Mouse (Mus musculus) heart, adult 2 months (tissue): ENCODE measurements at regions not wholly inside any gene's neighbourhood (a gene's known extent, or its start where the extent isn't known, plus 50 kb on each side); places are given as distances from the start of the nearest gene placed in this dataset.

Source experiments
- DNase-seq, 2 experiments: peaks; one replicate each; pipeline ENCODE4 v3.0.0; 2021
- H3K27ac ChIP-seq: fragments of 200-600 bp; 2 replicates; pipeline ENCODE4 v1.8.1; 2022
- H3K27me3 ChIP-seq: fragments of 200-500 bp; 2 replicates; pipeline ENCODE4 v1.6.1; 2012; ENCODE audit warnings: mild to moderate bottlenecking, low read length, inconsistent platforms, mixed read lengths; ENCODE audit not compliant: control insufficient read depth, insufficient read depth
- H3K36me3 ChIP-seq: fragments of 200-500 bp; 2 replicates; pipeline ENCODE4 v1.6.1; 2012; ENCODE audit warnings: low read length, inconsistent platforms; ENCODE audit not compliant: control insufficient read depth, insufficient read depth
- H3K4me1 ChIP-seq: fragments of 200-500 bp; 2 replicates; pipeline ENCODE4 v1.6.1; 2011; ENCODE audit warnings: low read length; ENCODE audit not compliant: control insufficient read depth, insufficient read depth
- H3K4me3 ChIP-seq: fragments of 200-600 bp; 2 replicates; pipeline ENCODE4 v1.8.1; 2022
- H3K79me2 ChIP-seq: fragments of 200-500 bp; replicated peaks from 2 replicates; pipeline ENCODE4 v1.6.1; 2012; ENCODE audit warnings: mild to moderate bottlenecking, inconsistent platforms, low read length, moderate library complexity, mixed read lengths; ENCODE audit not compliant: control insufficient read depth, insufficient read depth
- H3K9ac ChIP-seq: fragments of 200-500 bp; 2 replicates; pipeline ENCODE4 v1.6.1; 2012; ENCODE audit warnings: low read depth, mild to moderate bottlenecking, control low read depth, inconsistent platforms, low read length, mixed read lengths
- CTCF ChIP-seq: fragments of 200-600 bp; IDR thresholded peaks from 2 replicates; pipeline ENCODE4 v1.8.1; 2022; ENCODE audit warnings: antibody characterized with exemption, mild to moderate bottlenecking, moderate library complexity
- EP300 ChIP-seq: fragments of 200-500 bp; IDR thresholded peaks from 2 replicates; pipeline ENCODE4 v1.6.1; 2011; ENCODE audit warnings: low read depth, low read length, control low read depth; ENCODE audit not compliant: insufficient read depth
- POLR2A ChIP-seq: fragments of 200-500 bp; IDR thresholded peaks from 2 replicates; pipeline ENCODE4 v1.6.1; 2011; ENCODE audit warnings: mild to moderate bottlenecking, low read depth, low read length, control low read depth; ENCODE audit not compliant: insufficient read depth
- WGBS: fragments of 180-500 bp; shearing (Covaris S2); methylation state at CpG from one replicate; pipeline ENCODE4 v1.1.7; 2018; 5-methylcytosine and 5-hydroxymethylcytosine counted together
- intact Hi-C: fragments of 180-260 bp; cut with DNase I; formaldehyde crosslinking; loops from one replicate; pipeline ENCODE4 v1.15.1; 2025

DNA sequence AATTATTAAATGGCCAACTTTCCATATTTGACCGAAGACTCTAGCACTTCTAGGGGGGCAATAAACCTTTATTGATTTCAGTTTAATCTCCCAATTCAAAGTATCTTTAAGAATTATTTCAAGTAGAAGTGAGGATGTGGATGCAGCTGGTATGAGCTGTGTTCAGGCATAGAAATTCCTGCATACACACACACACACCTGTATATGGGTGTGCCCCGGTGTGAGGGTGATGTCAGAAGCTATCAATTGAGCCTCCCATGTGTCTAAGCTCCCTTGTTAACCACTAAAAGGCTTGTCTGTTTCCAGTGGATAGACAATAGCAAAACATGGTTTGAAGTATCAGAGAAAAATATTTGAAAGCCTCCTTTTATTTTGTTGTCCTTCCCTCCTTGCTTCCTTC, 114.3 kb downstream of the Foxa2 start:
- no peak overlapping the region for H3K9ac ChIP-seq
- H3K27ac ChIP-seq: no peak overlapping the region
- H3K36me3 ChIP-seq: no peaks in the 10 kb centered on the region
- H3K27me3 ChIP-seq: no peaks in the 10 kb centered on the region
- no peaks in the 10 kb centered on the region for H3K79me2 ChIP-seq
- intact Hi-C loops: no loop called here
- TF ChIP-seq POLR2A (no peak), CTCF (no peak)
- no peak for DNase-seq
- no peaks in the 10 kb centered on the region for H3K4me1 ChIP-seq
- 77% methylated on average over 2 of the region's 2 CpGs for WGBS
- no peak overlapping the region for H3K4me3 ChIP-seq

DNA sequence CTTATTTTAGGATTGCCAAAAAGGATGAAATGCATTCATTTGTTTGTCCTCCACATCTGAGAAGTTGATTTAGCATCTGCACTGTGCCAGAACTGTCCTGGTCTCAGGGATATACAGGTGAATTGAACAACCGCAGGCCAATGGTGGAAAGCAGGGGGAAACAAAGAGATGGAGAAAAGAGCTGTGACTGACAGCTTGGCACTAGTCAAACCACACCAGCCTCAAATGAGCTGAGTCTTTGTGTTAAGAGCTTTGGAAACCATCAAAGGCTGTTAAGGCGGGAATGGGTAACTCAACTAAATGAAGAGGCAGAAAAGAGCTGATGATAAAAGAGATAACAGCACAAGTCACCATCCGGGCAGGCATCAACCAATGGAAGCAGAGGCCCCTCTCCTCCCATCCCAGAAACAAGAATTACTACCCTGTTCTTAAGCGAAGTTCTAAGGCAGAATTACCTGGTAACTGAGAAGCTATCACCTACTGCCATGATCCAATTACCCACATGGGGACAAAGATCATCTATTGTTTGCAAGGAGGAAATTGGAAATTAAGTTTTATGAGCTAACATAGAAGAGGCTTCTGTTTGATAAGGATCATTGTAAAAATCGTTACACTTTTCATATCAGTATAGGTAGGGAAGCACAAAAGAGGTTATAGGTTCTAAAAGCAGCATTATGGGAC, 117.6 kb downstream of the Foxa2 start:
- no peak for TF ChIP-seq EP300
- TF ChIP-seq CTCF: no peak
- TF ChIP-seq POLR2A: no peak
- WGBS: 55% methylated on average over 5 of the region's 5 CpGs
- Histone ChIP-seq H3K4me3 (no peak overlapping the region), H3K27ac (no peak overlapping the region), H3K9ac (no peak overlapping the region), H3K4me1 (no peaks in the 10 kb centered on the region), H3K27me3 (no peaks in the 10 kb centered on the region), H3K36me3 (no peaks in the 10 kb centered on the region), H3K79me2 (no peaks in the 10 kb centered on the region)
- intact Hi-C loops: no loop called here
- DNase-seq: no peak

DNA sequence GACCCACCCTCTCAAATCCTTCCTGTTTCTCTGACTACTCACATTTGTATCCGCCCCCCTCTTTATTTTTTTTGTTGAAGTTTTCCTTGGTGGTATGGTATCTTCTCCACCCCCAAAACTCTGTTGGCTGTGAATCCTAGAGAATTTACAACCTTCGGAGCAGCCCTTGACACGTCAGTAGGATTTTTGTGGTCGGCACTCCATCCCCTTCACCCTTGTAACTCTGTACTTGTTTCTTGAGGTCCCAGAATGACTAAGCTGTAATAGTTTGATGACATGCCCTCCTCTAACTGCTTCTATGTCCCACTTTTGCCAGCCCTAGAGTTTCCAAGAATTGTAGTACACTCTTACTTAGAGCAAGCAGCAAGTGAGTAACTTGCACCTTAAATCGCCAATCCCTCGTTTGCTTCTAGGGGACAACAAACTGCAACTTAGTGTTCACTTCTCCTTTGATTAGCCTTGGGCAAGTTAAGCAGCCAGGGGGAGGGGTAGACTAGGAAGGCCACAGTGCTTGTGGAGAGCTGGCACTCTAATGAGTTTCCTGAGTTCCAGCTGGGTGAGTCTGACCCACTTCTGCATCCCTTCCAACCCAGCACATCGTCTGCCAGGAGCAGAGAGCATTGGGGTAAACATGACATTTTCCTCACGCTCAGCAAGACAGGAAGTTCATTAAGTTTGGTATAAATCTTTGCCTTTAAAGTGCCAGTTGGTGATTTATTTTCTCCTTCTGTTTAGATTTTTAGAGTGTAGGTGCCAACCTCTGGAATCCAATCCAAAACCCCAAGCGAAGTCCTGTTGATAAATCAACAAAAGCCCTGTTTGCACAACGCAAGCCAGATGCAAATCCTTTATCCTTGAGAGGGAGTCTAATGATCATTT, 118.7 kb downstream of the Foxa2 start:
- Histone ChIP-seq H3K27me3 (no peaks in the 10 kb centered on the region), H3K4me1 (no peaks in the 10 kb centered on the region), H3K27ac (no peak overlapping the region), H3K9ac (no peak overlapping the region), H3K36me3 (no peaks in the 10 kb centered on the region), H3K79me2 (no peaks in the 10 kb centered on the region), H3K4me3 (no peak overlapping the region)
- 51% methylated on average over 10 of the region's 10 CpGs for WGBS
- DNase-seq: no peak
- no peak for TF ChIP-seq EP300
- TF ChIP-seq POLR2A: no peak
- TF ChIP-seq CTCF: no peak
- intact Hi-C loops: no loop called here

DNA sequence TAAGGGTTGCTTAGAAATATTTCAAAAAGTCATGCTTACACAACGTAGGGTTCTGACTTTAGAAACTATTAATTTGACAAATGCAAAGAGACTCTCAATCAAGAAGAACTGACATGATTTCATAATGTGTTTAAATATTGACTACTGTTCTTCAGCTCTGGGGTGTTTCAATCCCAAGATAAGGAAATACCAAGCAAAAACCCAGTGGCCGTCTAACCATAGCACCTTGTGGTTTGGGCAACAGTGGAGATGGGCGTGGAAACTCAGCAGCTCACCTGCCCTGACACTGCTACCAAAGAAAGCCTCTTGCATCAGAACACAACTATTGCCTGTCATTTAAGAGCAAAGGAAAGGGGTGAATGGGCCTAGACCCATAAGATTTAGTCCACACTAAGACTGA, 119.9 kb downstream of the Foxa2 start:
- H3K79me2 ChIP-seq: no peaks in the 10 kb centered on the region
- H3K36me3 ChIP-seq: no peaks in the 10 kb centered on the region
- H3K27ac ChIP-seq: no peak overlapping the region
- H3K4me3 ChIP-seq: no peak overlapping the region
- intact Hi-C loops: no loop called here
- H3K9ac ChIP-seq: no peak overlapping the region
- no peak for DNase-seq
- no peaks in the 10 kb centered on the region for H3K27me3 ChIP-seq
- H3K4me1 ChIP-seq: no peaks in the 10 kb centered on the region
- 77% methylated on average over 3 of the region's 3 CpGs for WGBS
- TF ChIP-seq POLR2A: no peak
- TF ChIP-seq EP300: no peak
- no peak for TF ChIP-seq CTCF

DNA sequence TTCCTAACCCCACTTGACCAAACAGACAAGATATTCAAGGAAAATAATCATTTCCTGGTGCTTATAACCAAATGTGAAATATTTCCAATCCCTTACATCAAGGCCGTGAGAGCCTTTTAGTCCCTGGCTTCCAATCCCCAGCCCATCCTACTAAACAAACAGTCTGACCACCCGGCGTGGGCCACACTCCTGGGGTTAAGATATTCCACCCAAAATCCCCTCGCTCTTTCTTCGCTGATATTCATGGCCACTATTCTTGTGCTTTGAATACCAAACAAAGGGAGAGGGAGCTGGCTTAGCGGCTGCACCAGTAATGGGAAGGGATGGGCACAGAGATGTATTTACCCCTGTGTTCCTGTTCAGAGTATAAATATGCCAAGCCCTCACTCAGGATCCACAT, 139.4 kb downstream of the Foxa2 start:
- Histone ChIP-seq H3K9ac (no peak overlapping the region), H3K4me1 (no peaks in the 10 kb centered on the region), H3K27ac (no peak overlapping the region), H3K36me3 (no peaks in the 10 kb centered on the region), H3K4me3 (no peak overlapping the region), H3K27me3 (no peaks in the 10 kb centered on the region), H3K79me2 (no peaks in the 10 kb centered on the region)
- no peak for DNase-seq
- WGBS: 74% methylated on average over 6 of the region's 6 CpGs
- intact Hi-C loops: no loop called here
- TF ChIP-seq CTCF (no peak), EP300 (no peak), POLR2A (no peak)
